Mouse (Mus musculus): ENCODE data around the gene Rpl35a.

DNA sequence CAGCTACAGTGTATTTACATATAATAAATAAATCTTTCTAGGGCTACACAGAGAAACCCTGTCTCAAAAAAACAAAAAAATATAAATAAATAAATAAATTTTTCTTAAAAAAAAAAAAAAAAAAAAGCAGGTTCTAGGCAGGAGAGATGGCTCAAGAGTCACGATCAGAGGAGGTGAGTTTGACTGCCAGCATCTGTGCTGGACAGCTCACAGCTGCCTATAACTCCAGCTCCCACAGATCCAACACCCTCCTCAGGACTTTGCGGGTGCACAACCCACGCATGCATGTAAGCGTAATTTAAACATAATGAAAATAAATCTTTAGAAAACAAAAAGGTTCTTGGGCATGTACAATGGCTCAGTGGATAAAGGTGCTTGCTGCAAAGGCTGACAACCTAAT is 20.2 kb upstream of the Rpl35a start:
- no peak for TF ChIP-seq CTCF (IDR thresholded peaks at IDR 0.05; ENCODE audit: extremely low read depth, insufficient read depth, insufficient read length, insufficient replicate concordance)
- no peak for TF ChIP-seq POLR2A (IDR thresholded peaks at IDR 0.05; ENCODE audit: low read depth, low read length)
